Mouse (Mus musculus) intestine, postnatal 0 days (tissue): ENCODE results near the gene Dynll2. TPM values are rescaled to one million over a fixed set of nuclear protein-coding genes. Genes with fewer than 3 reads are reported as not detected.
A peak's percentile ranks its signal among the peaks of the same experiment; 100 is the strongest.

Experiments
- ATAC-seq: fragments of 200-750 bp; cut with Nextera tagmentation; 2 replicates; pipeline ENCODE4 v1.8.0; 2017; ENCODE audit warnings: mild to moderate bottlenecking, moderate TSS enrichment, moderate library complexity
- H3K27ac ChIP-seq: fragments of 300-500 bp; sonication (generic); 2 replicates; pipeline ENCODE4 v1.5.1; 2014; ENCODE audit warnings: mild to moderate bottlenecking, low read depth, low read length, moderate library complexity
- H3K27me3 ChIP-seq: fragments of 300-500 bp; sonication (generic); replicated peaks from 2 replicates; pipeline ENCODE4 v1.6.1; 2014; ENCODE audit warnings: low read length, mixed read lengths; ENCODE audit not compliant: control insufficient read depth, insufficient read depth
- H3K36me3 ChIP-seq: fragments of 300-500 bp; sonication (generic); 2 replicates; pipeline ENCODE4 v1.6.1; 2014; ENCODE audit warnings: mild to moderate bottlenecking, moderate library complexity; ENCODE audit not compliant: control insufficient read depth, insufficient read depth
- H3K4me1 ChIP-seq: fragments of 300-500 bp; sonication (generic); replicated peaks from 2 replicates; pipeline ENCODE4 v1.6.1; 2014; ENCODE audit warnings: antibody characterized with exemption, low read length, mixed read lengths; ENCODE audit not compliant: control insufficient read depth, insufficient read depth
- H3K4me2 ChIP-seq: fragments of 300-500 bp; sonication (generic); replicated peaks from 2 replicates; pipeline ENCODE4 v1.6.1; 2014; ENCODE audit warnings: low read depth, mild to moderate bottlenecking, moderate library complexity
- H3K4me3 ChIP-seq: fragments of 300-500 bp; sonication (generic); 2 replicates; pipeline ENCODE4 v1.5.1; 2014; ENCODE audit warnings: low read depth, low read length
- H3K9ac ChIP-seq: fragments of 300-500 bp; sonication (generic); 2 replicates; pipeline ENCODE4 v1.6.1; 2014; ENCODE audit warnings: mild to moderate bottlenecking, low read depth, low read length
- H3K9me3 ChIP-seq: fragments of 300-500 bp; sonication (generic); 2 replicates; pipeline ENCODE4 v1.6.1; 2016; ENCODE audit warnings: mixed run types; ENCODE audit not compliant: control insufficient read depth
- CTCF ChIP-seq: sonication (generic); IDR thresholded peaks from 2 replicates; pipeline ENCODE4 v1.5.1; 2016; ENCODE audit warnings: low read depth, mild to moderate bottlenecking, control low read depth, antibody characterized with exemption, moderate library complexity
- WGBS: fragments of 180-500 bp; shearing (Covaris S2); extraction: QIAGEN DNeasy Blood & Tissue Kit; methylation state at CpG from one replicate; pipeline ENCODE4 v1.1.7; 2014; 5-methylcytosine and 5-hydroxymethylcytosine counted together
- polyA plus RNA-seq: library from polyadenylated mRNA; unstranded; fragments of >200 nt; fragmentation: Nextera tagmentation; extraction: Ambion mirVana; gene quantifications from 2 replicates; pipeline ENCODE4 v1.2.1, GENCODE M21; 2015

Gene Dynll2
- polyA plus RNA-seq, 1 experiment from 2014 or later = 52.4 TPM

- Histone ChIP-seq H3K27ac (no peak overlapping the region), H3K4me2 (no peak overlapping the region), H3K9me3 (no peaks in the 10 kb centered on the region), H3K4me3 (no peak overlapping the region), H3K27me3 (no peaks in the 10 kb centered on the region), H3K36me3 (no peaks in the 10 kb centered on the region), H3K9ac (no peak overlapping the region), H3K4me1 (no peaks in the 10 kb centered on the region)
- TF ChIP-seq CTCF = no peak
- ATAC-seq = no peak
- WGBS = 42% methylated on average over 4 of the region's 4 CpGs
These were observed 15.4 kb upstream of the Dynll2 start for GRCm38 (mm10) chr11:88002738-88003137.

- no peaks in the 10 kb centered on the region for H3K9me3 ChIP-seq
- no peak overlapping the region for H3K4me3 ChIP-seq
- no peaks in the 10 kb centered on the region for H3K4me1 ChIP-seq
- no peak overlapping the region for H3K4me2 ChIP-seq
- no peak overlapping the region for H3K9ac ChIP-seq
- no peaks in the 10 kb centered on the region for H3K27me3 ChIP-seq
- peak; percentile 42 for TF ChIP-seq CTCF
- no peak overlapping the region for H3K27ac ChIP-seq
- 91% methylated on average over 5 of the region's 5 CpGs for WGBS
- no peaks in the 10 kb centered on the region for H3K36me3 ChIP-seq
- ATAC-seq = no peak
These were observed 12.4 kb upstream of the Dynll2 start for GRCm38 (mm10) chr11:87999751-88000150.

GRCm38 (mm10) chr11:87991806-87992205 is 4.5 kb upstream of the Dynll2 start:
- WGBS = 32% methylated on average over 4 of the region's 4 CpGs
- Histone ChIP-seq H3K4me2 (no peak overlapping the region), H3K36me3 (no peaks in the 10 kb centered on the region), H3K27ac (no peak overlapping the region), H3K4me1 (no peaks in the 10 kb centered on the region), H3K4me3 (no peak overlapping the region), H3K9me3 (no peaks in the 10 kb centered on the region), H3K9ac (no peak overlapping the region), H3K27me3 (no peaks in the 10 kb centered on the region)
- ATAC-seq = no peak
- no peak for TF ChIP-seq CTCF

GRCm38 (mm10) chr11:87987861-87988260 is 528 bp upstream of the Dynll2 start:
- Histone ChIP-seq H3K4me1 (0 out of 2 replicates have a peak, but pooled peaks cover 2% of the 10 kb centered on the region), H3K4me2 (peak overlapping the region; percentile 82), H3K27ac (0 out of 2 replicates have a peak overlapping the region, but pooled peaks have one; percentile 99), H3K4me3 (peak overlapping the region; percentile 96), H3K27me3 (no peaks in the 10 kb centered on the region), H3K9me3 (no peaks in the 10 kb centered on the region), H3K36me3 (peaks cover 10% of the 10 kb centered on the region), H3K9ac (peak overlapping the region; percentile 97)
- ATAC-seq = no peak
- WGBS = 67% methylated on average over 11 of the region's 11 CpGs
- no peak for TF ChIP-seq CTCF

- H3K9ac ChIP-seq = peak overlapping the region; percentile 97
- H3K9me3 ChIP-seq = no peaks in the 10 kb centered on the region
- 0 out of 2 replicates have a peak, but pooled peaks cover 2% of the 10 kb centered on the region for H3K4me1 ChIP-seq
- peak overlapping the region; percentile 96 for H3K4me3 ChIP-seq
- H3K4me2 ChIP-seq = peak overlapping the region; percentile 82
- ATAC-seq = peak; percentile 88
- WGBS = 3% methylated on average over 13 of the region's 13 CpGs
- peak; percentile 49 for TF ChIP-seq CTCF
- H3K27ac ChIP-seq = peak overlapping the region; percentile 99
- H3K27me3 ChIP-seq = no peaks in the 10 kb centered on the region
- peaks cover 26% of the 10 kb centered on the region for H3K36me3 ChIP-seq
These were observed 1.1 kb downstream of the Dynll2 start for GRCm38 (mm10) chr11:87986141-87986741.

GRCm38 (mm10) chr11:87985643-87986042 is 1.7 kb downstream of the Dynll2 start:
- Histone ChIP-seq H3K4me2 (peak overlapping the region; percentile 82), H3K4me3 (peak overlapping the region; percentile 96), H3K9ac (peak overlapping the region; percentile 97), H3K36me3 (peaks cover 32% of the 10 kb centered on the region), H3K27ac (peak overlapping the region; percentile 99), H3K27me3 (no peaks in the 10 kb centered on the region), H3K4me1 (0 out of 2 replicates have a peak, but pooled peaks cover 2% of the 10 kb centered on the region), H3K9me3 (no peaks in the 10 kb centered on the region)
- whole genome bisulfite sequencing = 24% methylated on average over 9 of the region's 9 CpGs
- ATAC-seq = no peak
- TF ChIP-seq CTCF = no peak
